Mouse (Mus musculus) forebrain, embryonic 12.5 days (tissue): Measurements from ENCODE around the gene S100a11. TPM values are rescaled to one million over a fixed set of nuclear protein-coding genes. Genes with fewer than 3 reads are reported as not detected.
"Not testable (repeated sequence)": the region's sequence is repeated elsewhere in the genome, so short reads cannot be mapped to it uniquely, and the experiment has no call there.

Experiments used
- ATAC-seq: fragments of 200-750 bp; cut with Nextera tagmentation; 2 replicates; pipeline ENCODE4 v1.8.0; 2017; ENCODE audit warnings: moderate TSS enrichment; ENCODE audit not compliant: low FRiP score
- H3K27ac ChIP-seq: fragments of 300-500 bp; sonication (generic); 2 replicates; pipeline ENCODE4 v1.5.1; 2016; ENCODE audit warnings: mild to moderate bottlenecking
- H3K27me3 ChIP-seq: fragments of 300-500 bp; sonication (generic); 2 replicates; pipeline ENCODE4 v1.6.1; 2016; ENCODE audit warnings: mild to moderate bottlenecking
- H3K36me3 ChIP-seq: fragments of 300-500 bp; sonication (generic); replicated peaks from 2 replicates; pipeline ENCODE4 v1.6.1; 2016; ENCODE audit warnings: mild to moderate bottlenecking
- H3K4me1 ChIP-seq: fragments of 300-500 bp; sonication (generic); 2 replicates; pipeline ENCODE4 v1.6.1; 2016
- H3K4me2 ChIP-seq: fragments of 300-500 bp; sonication (generic); 2 replicates; pipeline ENCODE4 v1.6.1; 2016; ENCODE audit warnings: mild to moderate bottlenecking, moderate library complexity
- H3K4me3 ChIP-seq: fragments of 300-500 bp; sonication (generic); replicated peaks from 2 replicates; pipeline ENCODE4 v1.5.1; 2016; ENCODE audit warnings: mild to moderate bottlenecking
- H3K9ac ChIP-seq: fragments of 300-500 bp; sonication (generic); 2 replicates; pipeline ENCODE4 v1.6.1; 2016; ENCODE audit warnings: mild to moderate bottlenecking
- H3K9me3 ChIP-seq: fragments of 300-500 bp; sonication (generic); 2 replicates; pipeline ENCODE4 v1.6.1; 2016
- WGBS: fragments of 180-500 bp; shearing (Covaris S2); methylation state at CpG from one replicate; pipeline ENCODE4 v1.1.7; 2016; 5-methylcytosine and 5-hydroxymethylcytosine counted together
- polyA plus RNA-seq: library from polyadenylated mRNA; unstranded; fragments of >200 nt; fragmentation: Nextera tagmentation; extraction: Ambion mirVana; gene quantifications from 2 replicates; pipeline ENCODE4 v1.2.1, GENCODE M21; 2016

The S100a11 gene
- polyA plus RNA-seq, 1 experiment from 2014 or later: 342 TPM

DNA sequence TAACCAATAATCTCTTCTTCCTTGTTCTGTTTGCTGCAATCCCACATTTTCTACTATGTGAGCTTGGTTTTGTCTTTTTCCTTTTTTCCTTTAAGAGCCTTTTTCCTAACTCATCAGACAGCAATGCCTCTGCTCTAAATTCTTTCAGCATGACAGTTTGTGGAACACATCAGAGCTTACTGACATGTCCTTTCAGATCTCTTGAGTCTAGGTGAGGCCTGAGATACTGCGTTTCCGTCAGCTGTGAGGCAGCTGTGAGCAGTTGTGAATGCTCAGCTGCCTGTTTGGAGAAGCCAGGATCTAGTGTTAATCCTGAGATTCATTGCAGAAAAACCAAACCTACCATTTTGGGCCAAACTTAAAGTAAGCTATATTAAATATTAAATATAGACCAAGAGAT lies 18.2 kb downstream of the S100a11 start:
- ATAC-seq: no peak
- 85% methylated on average over 2 of the region's 2 CpGs for WGBS

GRCm38 (mm10) chr3:93541501-93541900 lies 21.2 kb downstream of the S100a11 start:
- no peak for ATAC-seq
- H3K36me3 ChIP-seq: no peaks in the 10 kb centered on the region
- no peak overlapping the region for H3K27ac ChIP-seq
- H3K27me3 ChIP-seq: no peaks in the 10 kb centered on the region
- H3K9ac ChIP-seq: no peak overlapping the region
- no peaks in the 10 kb centered on the region for H3K4me1 ChIP-seq
- H3K4me2 ChIP-seq: no peak overlapping the region
- H3K9me3 ChIP-seq: no peaks in the 10 kb centered on the region
- no peak overlapping the region for H3K4me3 ChIP-seq
- 76% methylated on average over 2 of the region's 2 CpGs for WGBS

More for the DNA sequence above, 18.2 kb downstream of the S100a11 start:
- no peaks in the 10 kb centered on the region for H3K36me3 ChIP-seq
- no peak overlapping the region for H3K4me3 ChIP-seq
- no peak overlapping the region for H3K9ac ChIP-seq
- H3K27ac ChIP-seq: no peak overlapping the region
- H3K4me1 ChIP-seq: no peaks in the 10 kb centered on the region
- no peaks in the 10 kb centered on the region for H3K9me3 ChIP-seq
- no peaks in the 10 kb centered on the region for H3K27me3 ChIP-seq
- no peak overlapping the region for H3K4me2 ChIP-seq

DNA sequence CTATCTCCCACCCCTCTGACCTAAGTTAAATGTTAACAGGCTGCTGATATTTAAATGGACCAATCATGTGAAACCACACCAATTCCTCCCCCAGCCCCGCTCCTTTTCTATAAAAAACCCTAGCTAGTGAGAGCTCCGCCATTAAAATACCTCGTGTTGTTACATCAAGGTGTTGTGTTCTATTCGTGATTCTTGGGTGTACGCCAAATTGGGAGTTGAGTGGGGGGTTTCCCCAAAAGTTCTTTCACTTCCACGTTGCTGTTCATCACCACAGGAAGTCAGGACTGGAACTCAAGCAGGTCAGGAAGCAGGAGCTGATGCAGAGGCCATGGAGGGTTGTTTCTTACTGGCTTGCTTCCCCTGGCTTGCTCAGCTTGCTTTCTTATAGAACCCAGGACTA lies 23.9 kb downstream of the S100a11 start:
- H3K4me2 ChIP-seq, H3K27me3 ChIP-seq, H3K4me1 ChIP-seq, ATAC-seq, H3K27ac ChIP-seq, H3K4me3 ChIP-seq, H3K36me3 ChIP-seq, H3K9ac ChIP-seq, H3K9me3 ChIP-seq: not testable (repeated sequence)
- WGBS: 86% methylated on average over 6 of the region's 6 CpGs

GRCm38 (mm10) chr3:93547099-93547648 lies 26.9 kb downstream of the S100a11 start:
- H3K9me3 ChIP-seq: no peaks in the 10 kb centered on the region
- H3K27ac ChIP-seq: no peak overlapping the region
- 34% methylated on average over 7 of the region's 7 CpGs for WGBS
- no peak overlapping the region for H3K9ac ChIP-seq
- H3K27me3 ChIP-seq: no peaks in the 10 kb centered on the region
- H3K36me3 ChIP-seq: no peaks in the 10 kb centered on the region
- H3K4me1 ChIP-seq: no peaks in the 10 kb centered on the region
- ATAC-seq: peak; percentile 36
- H3K4me2 ChIP-seq: no peak overlapping the region
- no peak overlapping the region for H3K4me3 ChIP-seq

DNA sequence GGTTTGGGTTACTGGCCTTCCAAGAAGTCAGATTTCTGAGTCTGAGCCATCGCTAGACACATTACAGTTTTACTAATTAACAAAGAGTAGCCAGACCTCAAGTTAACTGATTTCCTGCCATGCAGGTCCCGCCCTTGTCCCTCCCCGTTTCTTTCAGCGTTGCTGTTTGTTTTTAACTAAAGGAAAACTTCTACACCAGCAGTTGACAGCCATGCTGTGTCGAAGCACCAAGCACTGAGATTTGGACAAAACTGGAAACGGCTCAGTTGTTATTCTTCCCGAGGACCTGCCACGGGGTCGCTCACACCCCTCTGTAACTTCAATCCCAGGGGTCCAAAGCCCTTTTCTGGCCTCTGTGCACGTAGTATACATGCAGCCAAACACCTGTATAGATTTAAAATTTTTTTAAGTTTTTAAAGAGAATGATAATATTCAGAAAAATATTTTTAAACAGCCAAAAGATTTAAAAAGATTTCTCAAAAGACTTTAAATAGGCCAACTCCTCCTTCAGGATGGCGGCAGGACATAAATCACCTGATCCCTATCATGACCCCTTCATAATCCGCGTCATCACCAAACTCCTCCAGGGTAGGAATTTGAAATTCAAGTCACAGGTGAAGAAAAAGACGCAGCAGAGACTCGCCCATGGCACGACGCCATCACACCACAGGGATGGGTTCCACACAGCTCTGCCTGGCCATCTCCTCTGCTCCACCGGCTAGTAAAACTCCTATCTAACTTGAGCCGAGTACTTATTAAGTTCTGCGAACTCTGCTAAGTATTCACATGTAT lies 27.7 kb downstream of the S100a11 start:
- no peak overlapping the region for H3K9ac ChIP-seq
- H3K4me2 ChIP-seq: no peak overlapping the region
- H3K4me1 ChIP-seq: no peaks in the 10 kb centered on the region
- H3K27ac ChIP-seq: no peak overlapping the region
- no peaks in the 10 kb centered on the region for H3K36me3 ChIP-seq
- ATAC-seq: no peak
- 86% methylated on average over 20 of the region's 20 CpGs for WGBS
- H3K27me3 ChIP-seq: no peaks in the 10 kb centered on the region
- no peak overlapping the region for H3K4me3 ChIP-seq
- H3K9me3 ChIP-seq: no peaks in the 10 kb centered on the region

DNA sequence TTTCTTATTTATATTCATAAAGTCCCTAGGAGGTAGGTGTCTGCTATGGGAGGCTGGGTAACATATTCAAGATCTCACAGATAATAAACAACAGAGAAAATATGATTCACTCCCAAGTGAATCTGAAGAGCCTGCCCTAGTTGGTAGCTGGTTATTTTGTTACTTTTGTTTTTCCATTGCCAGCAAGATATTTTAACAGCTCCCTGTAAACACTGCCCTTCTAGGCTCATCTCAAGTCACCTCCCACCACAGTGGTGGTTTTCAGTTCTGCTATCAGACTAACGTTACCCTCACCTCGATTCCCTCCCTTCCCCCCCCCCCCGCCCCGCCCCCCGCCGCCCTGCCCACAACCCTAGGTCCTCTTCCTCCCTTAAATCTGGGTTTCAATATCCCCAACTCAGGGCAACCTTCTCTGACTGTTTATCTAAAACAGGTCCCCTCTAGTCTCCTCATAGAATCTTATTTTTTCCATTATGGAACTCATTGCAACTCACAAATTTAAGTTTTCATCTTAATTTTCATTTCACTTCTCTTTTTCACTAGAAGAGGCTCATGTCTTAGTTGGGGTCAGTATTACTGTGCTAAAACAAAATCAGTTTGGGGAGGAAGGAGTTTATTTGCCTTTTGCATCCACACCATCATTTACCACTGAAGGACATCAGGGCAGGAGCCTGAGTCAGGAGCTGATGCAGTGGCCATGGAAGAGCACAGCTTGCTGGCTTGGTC lies 28.4 kb downstream of the S100a11 start:
- Histone ChIP-seq H3K4me3 (no peak overlapping the region), H3K9ac (no peak overlapping the region), H3K36me3 (no peaks in the 10 kb centered on the region), H3K27ac (no peak overlapping the region), H3K9me3 (no peaks in the 10 kb centered on the region), H3K4me1 (no peaks in the 10 kb centered on the region), H3K4me2 (no peak overlapping the region), H3K27me3 (no peaks in the 10 kb centered on the region)
- ATAC-seq: no peak
- WGBS: 91% methylated on average over 5 of the region's 6 CpGs

- H3K27me3 ChIP-seq: peaks cover 3% of the 10 kb centered on the region; the same call in 1 of the 2 replicates
- no peak overlapping the region for H3K27ac ChIP-seq
- no peak overlapping the region for H3K4me3 ChIP-seq
- 83% methylated on average over 4 of the region's 4 CpGs for WGBS
- ATAC-seq: no peak
- H3K9ac ChIP-seq: no peak overlapping the region
- H3K4me2 ChIP-seq: no peak overlapping the region
- H3K4me1 ChIP-seq: peaks cover 5% of the 10 kb centered on the region; the same call in 1 of the 2 replicates
- no peaks in the 10 kb centered on the region for H3K36me3 ChIP-seq
- no peaks in the 10 kb centered on the region for H3K9me3 ChIP-seq
Observed at GRCm38 (mm10) chr3:93549986-93550385, 29.7 kb downstream of the S100a11 start.

- ATAC-seq: no peak
- Histone ChIP-seq H3K9ac (no peak overlapping the region), H3K4me1 (peaks cover 10% of the 10 kb centered on the region), H3K4me3 (no peak overlapping the region), H3K4me2 (no peak overlapping the region), H3K9me3 (no peaks in the 10 kb centered on the region), H3K27ac (no peak overlapping the region), H3K36me3 (no peaks in the 10 kb centered on the region), H3K27me3 (peaks cover 10% of the 10 kb centered on the region)
- WGBS: 86% methylated on average over 5 of the region's 5 CpGs
Observed at GRCm38 (mm10) chr3:93551950-93552901, 31.9 kb downstream of the S100a11 start.

- H3K4me2 ChIP-seq: no peak overlapping the region
Observed at GRCm38 (mm10) chr3:93553311-93553710, 33.0 kb downstream of the S100a11 start.

DNA sequence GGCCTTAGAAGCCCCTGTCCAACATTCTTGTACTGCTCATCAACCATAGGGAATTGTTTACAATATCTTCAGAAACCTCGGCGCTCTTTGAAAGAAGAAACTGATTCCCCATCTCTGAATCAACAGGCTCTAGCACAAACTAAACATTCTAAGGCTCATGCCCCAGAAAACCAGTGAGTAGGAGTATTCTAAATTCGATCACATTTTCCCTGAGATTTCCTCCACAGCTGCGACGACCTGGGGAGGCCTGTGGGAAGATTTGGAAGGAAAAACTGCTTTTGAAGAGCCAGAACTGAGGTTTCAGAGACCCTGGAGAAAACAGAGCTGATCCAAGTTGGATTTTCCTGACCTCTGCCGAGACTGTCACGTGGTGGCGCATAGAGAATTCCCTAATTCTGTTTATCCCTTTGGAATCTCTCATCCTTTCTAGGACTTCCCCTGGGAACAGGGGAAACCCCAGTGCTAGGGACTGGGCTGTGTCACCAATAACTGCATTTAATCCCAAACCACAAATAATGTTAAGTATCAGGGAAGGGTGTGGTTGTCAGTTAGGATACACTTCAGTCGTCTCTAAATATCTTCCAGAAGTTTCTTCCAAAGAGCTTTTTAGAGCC lies 33.6 kb downstream of the S100a11 start:
- H3K4me2 ChIP-seq: no peak overlapping the region

More at GRCm38 (mm10) chr3:93553311-93553710, 33.0 kb downstream of the S100a11 start:
- no peaks in the 10 kb centered on the region for H3K36me3 ChIP-seq
- no peak overlapping the region for H3K27ac ChIP-seq
- no peak for ATAC-seq
- peaks cover 10% of the 10 kb centered on the region for H3K4me1 ChIP-seq
- no peaks in the 10 kb centered on the region for H3K9me3 ChIP-seq
- H3K27me3 ChIP-seq: peaks cover 10% of the 10 kb centered on the region
- WGBS: 95% methylated on average over 2 of the region's 2 CpGs
- no peak overlapping the region for H3K4me3 ChIP-seq
- no peak overlapping the region for H3K9ac ChIP-seq

GRCm38 (mm10) chr3:93554379-93554980 lies 34.2 kb downstream of the S100a11 start:
- Histone ChIP-seq H3K9me3 (no peaks in the 10 kb centered on the region), H3K4me2 (peak overlapping the region; percentile 90), H3K4me1 (peaks cover 10% of the 10 kb centered on the region), H3K4me3 (peak overlapping the region; percentile 56), H3K36me3 (no peaks in the 10 kb centered on the region), H3K27me3 (peaks cover 10% of the 10 kb centered on the region), H3K27ac (no peak overlapping the region), H3K9ac (peak overlapping the region; percentile 69; the same call in 1 of the 2 replicates)
- ATAC-seq: peak; percentile 49
- WGBS: 17% methylated on average over 13 of the region's 13 CpGs

More for the DNA sequence above, 33.6 kb downstream of the S100a11 start:
- H3K36me3 ChIP-seq: no peaks in the 10 kb centered on the region
- no peak for ATAC-seq
- H3K4me3 ChIP-seq: no peak overlapping the region
- H3K9ac ChIP-seq: no peak overlapping the region
- H3K9me3 ChIP-seq: no peaks in the 10 kb centered on the region
- peaks cover 10% of the 10 kb centered on the region for H3K27me3 ChIP-seq
- no peak overlapping the region for H3K27ac ChIP-seq
- peaks cover 10% of the 10 kb centered on the region for H3K4me1 ChIP-seq
- WGBS: 66% methylated on average over 9 of the region's 9 CpGs
